Mouse (Mus musculus): Measurements from ENCODE around the gene Hdac9. TPM values are rescaled to one million over a fixed set of nuclear protein-coding genes. Genes with fewer than 3 reads are reported as not detected.

Hdac9 gene
- polyA plus RNA-seq, 1 experiment: 7.6 TPM

DNA sequence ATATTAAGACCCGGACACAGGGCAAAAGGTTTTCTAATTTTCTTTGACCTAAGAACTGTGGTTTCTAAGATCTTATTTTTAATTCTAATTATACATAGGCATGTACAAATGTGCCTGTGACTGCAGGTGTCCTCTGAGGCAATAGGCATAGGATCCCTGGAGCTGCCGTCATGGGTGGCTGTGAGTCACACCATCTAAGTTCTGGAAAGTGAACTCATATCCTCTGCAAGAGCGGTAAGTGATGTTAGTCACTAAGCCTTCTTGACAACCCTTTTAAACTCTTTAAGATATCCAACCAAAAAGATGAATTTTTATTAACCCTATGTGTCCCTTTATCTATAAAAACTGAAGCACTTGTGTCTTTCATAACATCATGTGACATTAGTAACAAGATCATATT lies 304.4 kb downstream of the Hdac9 start:
- TF ChIP-seq CTCF (IDR thresholded peaks at IDR 0.05; ENCODE audit: control insufficient read depth, insufficient read depth, low read length): no peak
- no peak for TF ChIP-seq POLR2A (IDR thresholded peaks at IDR 0.05; ENCODE audit: borderline replicate concordance, control insufficient read depth, low read depth, low read length)
- no peak overlapping the region for H3K4me3 ChIP-seq (replicated peaks; ENCODE audit: control insufficient read depth, low read depth, low read length)

DNA sequence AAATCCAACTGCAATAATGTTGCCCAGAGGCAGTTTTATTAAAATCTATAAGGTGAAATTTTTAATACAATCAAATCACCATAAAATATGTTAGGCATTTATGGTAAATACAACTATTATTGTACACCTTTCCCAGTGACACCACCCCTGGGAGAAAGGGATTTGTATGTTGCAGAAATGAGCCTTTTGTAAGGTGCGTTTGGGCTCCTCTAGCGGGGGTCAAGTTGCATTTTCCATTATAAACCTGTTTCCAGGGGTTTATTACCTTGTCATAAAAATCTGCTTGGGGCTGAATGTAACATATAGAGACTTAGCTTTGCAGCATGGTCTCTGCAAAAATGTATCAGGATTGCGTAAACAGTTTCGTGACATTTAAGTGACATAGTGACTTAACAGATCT lies 312.4 kb downstream of the Hdac9 start:
- no peak overlapping the region for H3K4me3 ChIP-seq (replicated peaks; ENCODE audit: control insufficient read depth, low read depth, low read length)
- no peak for TF ChIP-seq POLR2A (IDR thresholded peaks at IDR 0.05; ENCODE audit: borderline replicate concordance, control insufficient read depth, low read depth, low read length)
- TF ChIP-seq CTCF (IDR thresholded peaks at IDR 0.05; ENCODE audit: control insufficient read depth, insufficient read depth, low read length): no peak
- WGBS: 87% methylated on average over 4 of the region's 4 CpGs
- no peaks in the 10 kb centered on the region for H3K4me1 ChIP-seq (ENCODE audit: control insufficient read depth, insufficient read depth, low read length)
- H3K27ac ChIP-seq (ENCODE audit: control insufficient read depth, insufficient read depth, low read depth, low read length, poor library complexity): no peak overlapping the region

More for the DNA sequence above, 304.4 kb downstream of the Hdac9 start:
- 82% methylated on average over 3 of the region's 3 CpGs for WGBS
- Histone ChIP-seq H3K27ac (ENCODE audit: control insufficient read depth, insufficient read depth, low read depth, low read length, poor library complexity) (no peak overlapping the region), H3K4me1 (ENCODE audit: control insufficient read depth, insufficient read depth, low read length) (no peaks in the 10 kb centered on the region)

DNA sequence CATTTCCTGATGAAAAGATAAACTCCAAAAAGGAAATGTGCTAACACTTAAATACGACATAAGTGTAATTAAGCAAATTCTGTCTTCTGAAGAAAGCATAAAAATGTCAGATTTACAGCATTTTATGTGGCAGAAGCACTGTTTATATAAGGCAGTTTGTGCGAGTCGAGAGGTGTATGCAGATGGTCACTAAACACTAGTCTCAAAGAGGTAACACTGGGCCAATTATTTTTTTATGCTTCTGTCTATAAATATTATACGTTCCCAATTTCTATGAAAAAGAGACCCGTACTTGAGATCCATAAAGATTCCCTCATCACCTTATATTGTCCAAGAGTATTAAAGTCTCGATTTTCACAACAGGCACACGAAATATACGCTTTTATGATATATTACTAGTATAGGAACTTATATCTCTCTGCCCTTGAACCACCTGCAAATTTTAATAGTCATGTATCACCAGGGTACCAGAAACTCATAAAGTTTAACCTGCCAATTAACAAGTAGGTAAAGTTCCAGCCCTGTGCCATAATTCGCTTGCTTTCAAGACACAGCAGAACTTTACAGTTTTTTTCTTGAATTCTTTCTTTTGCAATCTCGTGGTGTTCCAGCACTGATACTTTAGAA lies 322.6 kb downstream of the Hdac9 start:
- Histone ChIP-seq H3K27ac (ENCODE audit: control insufficient read depth, insufficient read depth, low read depth, low read length, poor library complexity) (no peak overlapping the region), H3K4me3 (replicated peaks; ENCODE audit: control insufficient read depth, low read depth, low read length) (no peak overlapping the region), H3K4me1 (ENCODE audit: control insufficient read depth, insufficient read depth, low read length) (no peaks in the 10 kb centered on the region)
- 50% methylated on average over 10 of the region's 10 CpGs for WGBS
- TF ChIP-seq CTCF (IDR thresholded peaks at IDR 0.05; ENCODE audit: control insufficient read depth, insufficient read depth, low read length) (no peak), POLR2A (IDR thresholded peaks at IDR 0.05; ENCODE audit: borderline replicate concordance, control insufficient read depth, low read depth, low read length) (no peak)

DNA sequence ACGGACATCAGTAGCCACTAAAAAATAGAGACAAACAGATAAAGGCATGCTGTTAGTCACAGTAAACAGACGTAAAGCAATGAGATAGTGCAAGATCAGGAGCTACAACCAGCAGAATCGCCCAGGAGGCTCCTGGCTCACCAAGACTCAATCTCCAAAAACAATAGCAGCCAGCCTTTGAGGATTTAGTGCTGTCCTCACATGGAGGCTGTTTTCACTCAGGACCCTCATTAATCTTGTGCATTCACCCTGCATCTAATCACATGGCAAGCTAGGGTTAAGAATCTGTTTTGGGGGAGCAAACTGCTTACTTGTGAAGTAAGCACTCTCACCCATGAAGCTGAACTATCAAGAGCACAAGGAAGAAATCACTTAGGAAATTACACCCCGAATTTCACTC lies 329.7 kb downstream of the Hdac9 start:
- TF ChIP-seq POLR2A (IDR thresholded peaks at IDR 0.05; ENCODE audit: borderline replicate concordance, control insufficient read depth, low read depth, low read length) (no peak), CTCF (IDR thresholded peaks at IDR 0.05; ENCODE audit: control insufficient read depth, insufficient read depth, low read length) (no peak)
- no peaks in the 10 kb centered on the region for H3K4me1 ChIP-seq (ENCODE audit: control insufficient read depth, insufficient read depth, low read length)
- no peak overlapping the region for H3K4me3 ChIP-seq (replicated peaks; ENCODE audit: control insufficient read depth, low read depth, low read length)
- no peak overlapping the region for H3K27ac ChIP-seq (ENCODE audit: control insufficient read depth, insufficient read depth, low read depth, low read length, poor library complexity)
- 72% methylated on average over 4 of the region's 4 CpGs for WGBS

DNA sequence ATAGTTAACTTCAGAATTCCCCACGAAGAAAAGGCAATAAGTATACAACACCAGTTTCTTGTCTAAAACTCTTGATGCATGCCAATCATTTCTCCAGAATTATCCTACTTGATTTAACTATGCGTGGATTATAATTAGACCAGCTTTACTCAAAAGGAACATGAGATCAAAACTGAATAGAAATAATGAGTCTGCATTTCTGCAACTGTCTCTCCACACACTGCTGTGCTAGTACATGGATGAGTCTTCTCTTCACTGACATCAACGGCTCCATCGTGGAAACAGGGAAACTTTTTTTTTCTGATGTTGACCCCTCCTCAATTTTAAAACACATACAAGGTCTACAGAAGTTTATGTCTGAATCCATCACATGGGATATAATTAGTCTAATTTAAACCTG lies 334.4 kb downstream of the Hdac9 start:
- H3K27ac ChIP-seq (ENCODE audit: control insufficient read depth, insufficient read depth, low read depth, low read length, poor library complexity): no peak overlapping the region
- 81% methylated on average over 4 of the region's 4 CpGs for WGBS
- H3K4me3 ChIP-seq (replicated peaks; ENCODE audit: control insufficient read depth, low read depth, low read length): no peak overlapping the region
- no peaks in the 10 kb centered on the region for H3K4me1 ChIP-seq (ENCODE audit: control insufficient read depth, insufficient read depth, low read length)
- TF ChIP-seq CTCF (IDR thresholded peaks at IDR 0.05; ENCODE audit: control insufficient read depth, insufficient read depth, low read length) (no peak), POLR2A (IDR thresholded peaks at IDR 0.05; ENCODE audit: borderline replicate concordance, control insufficient read depth, low read depth, low read length) (no peak)

DNA sequence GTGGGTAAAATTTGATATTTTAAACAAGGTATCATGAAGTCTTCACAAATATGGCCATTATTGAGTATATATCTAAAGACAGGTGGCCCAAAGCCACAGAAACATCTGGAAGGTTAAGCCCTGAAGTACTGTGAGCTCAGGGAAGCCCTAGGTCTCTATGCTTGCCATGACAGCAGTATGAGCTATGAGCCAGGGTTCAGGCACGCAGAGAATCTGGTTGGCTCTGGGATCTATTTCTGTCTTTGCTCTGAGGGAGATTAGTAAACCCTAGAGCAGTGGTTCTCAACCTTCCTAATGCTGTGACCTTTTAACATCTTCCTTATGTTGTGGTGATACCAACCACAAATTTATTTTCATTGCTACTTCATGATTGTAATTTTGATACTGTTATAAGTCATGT lies 337.7 kb downstream of the Hdac9 start:
- 79% methylated on average over 1 of the region's 1 CpGs for WGBS
- H3K4me1 ChIP-seq (ENCODE audit: control insufficient read depth, insufficient read depth, low read length): no peaks in the 10 kb centered on the region
- H3K4me3 ChIP-seq (replicated peaks; ENCODE audit: control insufficient read depth, low read depth, low read length): no peak overlapping the region
- no peak overlapping the region for H3K27ac ChIP-seq (ENCODE audit: control insufficient read depth, insufficient read depth, low read depth, low read length, poor library complexity)
- TF ChIP-seq POLR2A (IDR thresholded peaks at IDR 0.05; ENCODE audit: borderline replicate concordance, control insufficient read depth, low read depth, low read length) (no peak), CTCF (IDR thresholded peaks at IDR 0.05; ENCODE audit: control insufficient read depth, insufficient read depth, low read length) (no peak)

DNA sequence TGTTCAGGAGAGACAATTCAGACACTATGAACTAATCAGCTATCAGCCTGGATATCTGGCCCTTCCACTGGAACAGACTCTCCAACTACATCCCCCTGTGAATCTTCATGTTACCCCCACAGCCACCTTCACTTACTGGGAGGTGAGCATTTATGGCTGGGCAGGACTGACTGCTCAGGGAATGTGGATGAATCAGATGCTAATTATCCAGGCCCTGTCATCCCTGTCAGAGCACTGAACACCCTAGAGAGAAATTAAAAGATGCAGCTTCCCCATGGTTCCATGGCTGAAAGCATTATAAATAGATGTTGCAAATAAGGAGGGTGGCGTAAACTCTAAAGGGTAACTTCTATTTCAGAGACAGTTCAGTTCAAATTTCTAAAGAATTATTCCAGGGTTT lies 345.8 kb downstream of the Hdac9 start:
- Histone ChIP-seq H3K4me1 (ENCODE audit: control insufficient read depth, insufficient read depth, low read length) (no peaks in the 10 kb centered on the region), H3K4me3 (replicated peaks; ENCODE audit: control insufficient read depth, low read depth, low read length) (no peak overlapping the region), H3K27ac (ENCODE audit: control insufficient read depth, insufficient read depth, low read depth, low read length, poor library complexity) (no peak overlapping the region)
- WGBS: 98% methylated on average over 1 of the region's 1 CpGs
- TF ChIP-seq CTCF (IDR thresholded peaks at IDR 0.05; ENCODE audit: control insufficient read depth, insufficient read depth, low read length) (no peak), POLR2A (IDR thresholded peaks at IDR 0.05; ENCODE audit: borderline replicate concordance, control insufficient read depth, low read depth, low read length) (no peak)

DNA sequence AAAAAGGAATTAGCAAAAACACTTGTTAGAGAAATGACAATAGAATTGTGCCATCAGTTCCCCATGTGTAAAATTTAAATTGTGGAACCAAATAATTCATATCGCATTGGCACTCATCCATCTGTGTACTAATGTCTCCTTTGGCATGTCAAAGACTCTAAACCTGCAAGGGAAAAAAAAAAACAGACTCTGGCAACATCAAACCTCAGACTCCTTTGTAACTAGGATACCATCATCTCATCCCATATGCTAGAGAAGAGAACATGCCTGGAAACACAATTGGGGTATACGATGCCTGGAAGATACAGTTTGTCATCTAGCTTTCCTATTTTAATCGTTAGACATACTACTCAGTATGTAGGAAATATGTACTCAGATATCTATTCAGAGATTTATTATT lies 347.4 kb downstream of the Hdac9 start:
- no peak overlapping the region for H3K27ac ChIP-seq (ENCODE audit: control insufficient read depth, insufficient read depth, low read depth, low read length, poor library complexity)
- H3K4me1 ChIP-seq (ENCODE audit: control insufficient read depth, insufficient read depth, low read length): no peaks in the 10 kb centered on the region
- H3K4me3 ChIP-seq (replicated peaks; ENCODE audit: control insufficient read depth, low read depth, low read length): no peak overlapping the region
- no peak for TF ChIP-seq POLR2A (IDR thresholded peaks at IDR 0.05; ENCODE audit: borderline replicate concordance, control insufficient read depth, low read depth, low read length)
- TF ChIP-seq CTCF (IDR thresholded peaks at IDR 0.05; ENCODE audit: control insufficient read depth, insufficient read depth, low read length): no peak
- 87% methylated on average over 3 of the region's 3 CpGs for WGBS

DNA sequence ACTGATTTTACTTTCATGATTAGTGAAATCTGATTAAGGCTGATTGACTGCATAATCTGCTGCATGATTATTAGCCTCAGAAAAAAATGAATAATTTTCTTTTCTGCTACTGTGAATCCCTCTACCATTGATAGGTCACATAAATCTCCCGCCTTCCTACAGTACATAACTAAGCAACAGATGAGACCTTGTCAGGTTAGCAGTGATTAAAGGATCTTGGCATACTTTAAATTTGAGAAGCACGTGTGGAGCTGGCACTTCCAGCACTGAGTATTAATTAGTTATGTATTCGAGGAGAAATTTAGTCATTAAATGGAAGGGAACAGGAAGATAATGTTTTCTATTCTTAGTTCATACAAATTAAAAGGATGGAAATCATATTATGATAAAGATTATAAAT lies 347.8 kb downstream of the Hdac9 start:
- Histone ChIP-seq H3K4me1 (ENCODE audit: control insufficient read depth, insufficient read depth, low read length) (no peaks in the 10 kb centered on the region), H3K4me3 (replicated peaks; ENCODE audit: control insufficient read depth, low read depth, low read length) (no peak overlapping the region), H3K27ac (ENCODE audit: control insufficient read depth, insufficient read depth, low read depth, low read length, poor library complexity) (no peak overlapping the region)
- 73% methylated on average over 3 of the region's 3 CpGs for WGBS
- TF ChIP-seq POLR2A (IDR thresholded peaks at IDR 0.05; ENCODE audit: borderline replicate concordance, control insufficient read depth, low read depth, low read length): no peak
- TF ChIP-seq CTCF (IDR thresholded peaks at IDR 0.05; ENCODE audit: control insufficient read depth, insufficient read depth, low read length): no peak
